Mouse (Mus musculus): ENCODE data around the gene BC030867.

The BC030867 gene

DNA sequence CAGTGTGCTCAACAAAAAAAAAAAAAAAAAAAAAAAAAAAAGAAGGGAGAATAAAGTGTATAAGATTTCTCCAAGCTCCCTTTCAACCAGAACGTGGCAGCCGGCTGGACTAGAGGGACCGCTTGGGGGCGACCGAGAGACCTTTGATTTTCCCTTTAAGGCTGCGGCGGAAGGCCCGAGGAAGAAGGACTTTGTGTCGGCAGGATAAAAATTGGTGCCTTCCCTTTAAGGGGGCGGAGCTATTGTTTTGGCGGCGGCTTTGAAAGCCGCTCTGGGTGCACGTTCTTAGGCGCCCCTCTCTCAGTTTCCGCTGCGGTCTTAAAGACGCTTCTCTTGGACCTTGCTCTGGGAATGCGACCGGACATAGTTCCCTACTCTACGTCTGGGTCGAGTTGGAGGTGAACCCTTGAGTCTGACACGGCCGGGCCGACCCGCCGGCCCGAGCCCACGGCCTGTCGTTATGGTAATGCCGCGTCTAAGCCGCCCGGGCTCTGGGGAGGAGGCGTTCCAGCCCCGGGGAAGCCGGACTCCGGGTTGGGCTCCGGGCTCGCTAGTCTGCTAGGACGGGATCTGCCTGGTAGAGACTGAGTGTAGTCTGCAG is at the start of gene BC030867:
BC030867 (plus strand) TSS at position 253 of the 601 bp plus-strand sequence.
- peak; percentile 90 for DNase-seq

DNA sequence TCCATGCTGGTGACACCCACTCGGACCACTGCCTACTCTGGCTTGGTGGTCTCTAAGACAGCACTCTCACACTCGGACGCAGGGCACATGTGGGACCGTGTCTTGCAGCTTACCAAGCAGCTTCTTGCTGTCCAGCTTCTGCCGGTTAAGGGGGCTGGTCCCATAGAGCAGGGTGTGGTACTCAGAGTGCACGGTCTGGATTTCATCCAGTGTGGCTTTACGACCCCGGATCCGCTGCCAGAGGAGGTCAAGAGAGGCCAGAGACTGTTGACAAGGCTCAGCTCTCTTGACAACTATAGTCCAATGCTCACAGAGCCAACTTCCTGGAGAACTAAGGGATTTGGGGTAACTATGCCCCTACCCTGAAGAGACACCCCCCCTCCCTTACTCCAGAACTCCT is 48.8 kb upstream of the BC030867 start:
- no peak for DNase-seq

DNA sequence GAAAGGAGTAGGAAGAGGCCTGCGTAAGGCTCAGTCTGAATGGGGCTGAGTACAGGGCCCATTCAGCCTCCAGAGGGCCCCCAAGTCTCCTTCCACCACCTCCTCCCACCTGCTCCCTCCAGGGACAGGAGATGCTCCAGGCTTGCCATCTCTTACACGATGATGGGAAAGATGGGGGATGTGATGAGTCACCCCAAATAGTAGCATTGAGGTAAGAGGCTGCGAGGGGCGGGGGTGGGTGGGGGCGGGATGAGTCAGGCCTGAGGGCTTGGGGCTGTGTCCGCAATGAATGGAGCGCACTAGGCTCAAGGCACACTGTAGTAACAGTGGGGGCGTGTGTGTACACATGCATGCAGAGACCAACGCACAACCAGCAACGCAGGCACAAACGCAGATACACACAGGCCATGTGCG is 47.3 kb upstream of the BC030867 start:
- DNase-seq, result peak; percentile 87

- peak; percentile 29 for DNase-seq
Measured at GRCm38 (mm10) chr11:102206481-102206880, 42.2 kb upstream of the BC030867 start.

DNA sequence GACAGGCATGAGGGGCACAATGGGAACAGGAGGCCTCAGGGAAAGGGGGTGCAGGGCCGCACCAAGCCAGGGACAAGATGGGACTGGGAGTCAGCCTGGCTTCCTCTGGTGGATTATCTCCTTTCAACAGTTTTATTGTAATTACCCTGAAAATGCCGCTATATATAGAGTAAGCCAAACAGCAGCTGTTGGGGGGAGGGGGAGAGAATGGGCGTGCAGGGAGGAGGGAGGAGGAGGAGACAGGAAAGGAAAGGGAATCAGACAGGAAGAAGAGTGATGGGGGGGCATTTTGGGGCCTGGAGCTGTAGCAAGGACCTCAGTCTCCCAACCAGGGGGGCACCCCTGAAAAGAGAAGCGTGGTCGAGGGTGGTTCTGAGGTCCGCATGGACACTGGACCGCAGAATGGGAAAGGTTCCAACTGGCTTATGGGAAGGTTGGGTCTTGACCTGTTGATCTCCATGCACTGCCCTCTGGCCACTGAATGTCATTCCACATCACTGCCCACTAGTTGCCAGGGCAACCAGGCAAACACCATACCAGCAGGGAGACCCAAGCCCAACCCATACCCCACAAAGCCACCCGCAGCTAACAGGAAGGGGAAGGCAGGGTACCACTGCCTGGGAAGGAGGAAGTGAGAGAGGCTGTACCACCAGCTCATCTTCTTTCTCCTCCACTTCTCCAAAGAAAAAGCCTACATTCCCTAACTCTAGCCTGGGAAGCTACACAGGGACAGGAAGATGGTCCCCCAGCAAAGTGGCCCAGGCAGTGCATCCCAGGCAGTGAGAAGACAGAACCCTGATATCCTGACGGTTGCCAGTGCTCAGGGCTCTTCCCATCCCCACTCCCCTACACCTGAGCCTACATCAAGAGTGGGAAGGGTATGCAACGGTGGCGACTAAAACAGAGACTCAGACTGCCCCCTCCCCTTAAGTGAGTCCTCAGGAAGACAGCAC is 40.6 kb upstream of the BC030867 start:
- peak; percentile 54 for DNase-seq

DNA sequence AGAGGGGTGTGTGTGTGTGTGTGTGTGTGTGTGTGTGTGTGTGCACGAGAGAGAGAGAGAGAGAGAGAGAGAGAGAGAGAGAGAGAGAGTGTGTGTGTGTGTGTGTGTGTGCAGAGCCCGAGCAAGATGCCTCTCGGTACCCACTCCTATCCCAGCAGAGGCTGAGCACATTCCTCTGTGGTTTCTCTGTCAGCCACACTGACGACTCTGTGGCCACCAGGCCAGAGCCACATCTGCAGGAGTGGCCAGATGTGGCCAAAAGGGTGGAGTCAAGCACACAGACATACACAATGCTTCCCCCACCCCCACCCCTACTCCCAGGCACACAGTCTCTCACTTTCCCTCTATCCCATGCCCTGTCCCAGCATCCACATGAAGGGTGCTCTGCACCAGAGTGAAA is 39.8 kb upstream of the BC030867 start:
- DNase-seq, result no peak

- DNase-seq, result no peak
Measured at GRCm38 (mm10) chr11:102209742-102210141, 38.9 kb upstream of the BC030867 start.

DNA sequence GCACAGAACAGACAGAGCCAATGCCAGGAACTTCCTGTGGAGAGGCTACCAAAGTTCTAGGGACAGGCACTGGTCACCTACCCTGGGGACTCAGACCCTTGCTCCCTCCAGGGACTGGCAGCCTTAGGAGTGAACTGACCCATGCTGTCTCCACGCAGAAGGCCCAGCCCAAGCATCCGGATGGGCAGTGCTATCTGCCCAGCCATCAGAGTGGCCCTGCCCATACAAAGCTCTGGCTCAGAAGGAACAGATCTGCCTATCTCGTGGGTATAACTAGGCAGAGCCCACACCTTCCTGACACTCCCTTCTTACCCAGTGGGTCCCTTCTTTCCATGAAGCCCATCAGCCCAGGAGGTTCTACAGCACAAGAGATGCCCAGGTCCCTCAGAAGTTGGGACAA is 38.5 kb upstream of the BC030867 start:
- no peak for DNase-seq

DNA sequence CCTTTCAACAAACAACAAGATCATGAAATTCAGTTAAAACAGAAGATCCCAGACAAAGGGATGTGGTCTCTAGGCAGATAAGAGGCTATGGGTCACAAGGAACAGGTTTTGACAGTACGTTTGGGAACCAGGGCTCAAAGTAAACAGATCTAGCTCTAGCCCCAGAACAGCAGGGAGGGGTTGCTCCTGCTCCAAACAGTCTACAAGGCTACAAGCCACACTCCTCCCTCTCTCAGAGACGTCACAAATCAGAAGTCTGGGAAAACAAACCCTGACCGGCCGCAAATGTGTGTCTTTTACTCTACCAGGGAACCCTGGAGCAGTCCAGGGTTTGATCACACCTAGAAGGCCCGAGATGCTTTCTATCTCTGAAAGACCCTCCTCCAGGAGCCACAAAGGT is 37.7 kb upstream of the BC030867 start:
- DNase-seq, result no peak

GRCm38 (mm10) chr11:102211936-102212341 is 36.7 kb upstream of the BC030867 start:
- no peak for DNase-seq

GRCm38 (mm10) chr11:102214430-102215156 is 34.1 kb upstream of the BC030867 start:
- no peak for DNase-seq

GRCm38 (mm10) chr11:102215511-102215910 is 33.2 kb upstream of the BC030867 start:
- DNase-seq, result peak; percentile 1

DNA sequence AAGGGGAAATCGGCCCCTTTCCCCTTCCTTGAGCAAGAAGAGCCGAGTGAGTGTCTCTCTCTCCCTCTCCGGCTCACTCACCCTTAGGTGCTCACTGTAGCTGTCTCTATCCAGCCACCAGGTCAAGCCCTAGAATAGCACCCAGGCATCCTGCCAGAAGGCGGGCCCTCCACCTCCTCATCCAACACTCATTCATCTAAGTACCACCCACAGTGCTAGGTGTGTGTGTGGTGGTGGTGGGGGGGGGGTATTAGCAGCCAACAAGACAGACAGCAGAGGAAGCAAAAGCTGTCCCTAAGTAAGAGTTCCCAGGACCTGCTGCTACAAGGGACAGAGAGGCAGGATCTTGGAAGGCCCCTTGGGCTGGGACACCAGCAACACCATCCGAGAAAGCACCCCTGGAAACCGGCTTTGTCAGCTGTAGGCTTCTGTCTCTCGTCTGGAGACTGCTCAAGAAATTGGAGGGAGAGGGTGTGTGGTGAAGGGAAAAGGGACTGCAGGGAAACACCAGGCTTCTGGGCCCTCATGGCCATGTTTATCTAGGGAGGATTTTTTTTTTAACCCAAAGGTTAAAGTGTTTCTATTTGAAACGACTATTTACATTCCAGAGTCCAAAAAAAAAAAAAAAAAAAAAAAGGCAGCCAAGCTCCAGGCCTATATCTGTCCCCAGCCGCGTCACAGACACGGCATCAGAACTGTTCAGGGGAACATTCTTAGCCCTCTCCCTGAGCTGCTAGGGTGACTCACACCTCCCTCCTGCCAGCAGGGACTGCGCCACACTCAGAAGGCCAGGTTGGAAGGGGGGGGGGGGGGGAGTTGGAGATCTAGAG is 32.4 kb upstream of the BC030867 start:
- peak; percentile 83 for DNase-seq

- DNase-seq, result no peak
Measured at GRCm38 (mm10) chr11:102216886-102217240, 31.8 kb upstream of the BC030867 start.

GRCm38 (mm10) chr11:102217396-102217795 is 31.3 kb upstream of the BC030867 start:
- DNase-seq, result peak; percentile 24

- peak; percentile 4 for DNase-seq
Measured at GRCm38 (mm10) chr11:102217876-102218430, 30.7 kb upstream of the BC030867 start.

GRCm38 (mm10) chr11:102218783-102219182 is 29.9 kb upstream of the BC030867 start:
- DNase-seq, result peak; percentile 97

DNA sequence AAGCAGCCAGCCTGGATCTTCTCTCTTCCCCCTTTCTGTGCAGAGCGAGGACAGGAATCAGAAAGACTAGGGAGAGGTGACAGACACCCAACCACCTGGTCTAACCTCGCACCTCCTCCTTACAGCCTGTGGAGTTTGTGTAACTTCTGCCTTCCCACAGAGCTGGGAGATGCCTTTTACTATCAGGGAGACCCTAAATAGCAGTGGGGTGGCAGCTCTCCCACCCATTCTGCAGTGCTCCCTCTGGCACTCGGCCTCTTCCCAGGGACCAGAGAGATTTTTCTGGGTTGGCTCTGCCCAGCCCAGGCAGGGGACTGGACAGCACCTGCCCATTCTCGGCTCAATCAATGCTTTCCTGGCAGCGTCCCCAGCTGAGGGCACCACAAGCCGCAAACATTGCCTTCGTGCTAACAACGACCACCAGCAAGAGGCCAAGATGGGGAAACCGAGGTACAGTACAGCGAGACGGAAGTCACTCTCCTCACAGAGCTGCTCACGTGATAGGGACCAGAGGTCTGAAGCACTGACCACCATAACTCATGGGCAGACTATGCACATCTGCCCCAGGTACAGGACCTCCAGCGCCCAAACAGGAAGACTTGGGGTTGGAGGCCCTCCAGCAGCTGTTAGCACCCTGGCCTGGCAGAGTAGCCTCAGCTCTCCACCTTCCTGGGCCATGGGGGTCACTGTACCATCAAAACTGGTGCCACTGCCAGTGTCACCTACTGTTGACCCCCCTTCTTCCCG is 29.3 kb upstream of the BC030867 start:
- DNase-seq, result peak; percentile 60

DNA sequence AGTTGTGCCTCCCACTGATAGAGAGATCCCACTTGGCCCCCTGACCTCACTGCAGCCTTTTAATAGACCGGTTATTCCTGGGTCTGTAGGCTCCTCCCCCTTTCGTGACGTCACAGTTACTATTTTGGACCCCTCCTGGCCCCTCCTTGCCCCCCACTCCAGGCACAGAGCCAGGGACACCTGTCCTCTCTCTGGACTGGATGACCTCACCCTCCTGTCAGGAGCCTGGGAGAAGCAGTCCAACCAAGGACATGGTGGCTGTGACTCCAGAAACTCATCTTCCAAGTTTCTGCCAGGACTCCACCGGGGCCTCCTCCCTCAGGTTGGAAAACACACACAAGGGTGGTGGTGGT is 28.7 kb upstream of the BC030867 start:
- no peak for DNase-seq

- DNase-seq, result peak; percentile 40
Measured at GRCm38 (mm10) chr11:102220451-102220850, 28.2 kb upstream of the BC030867 start.

GRCm38 (mm10) chr11:102221243-102221953 is 27.3 kb upstream of the BC030867 start:
- no peak for DNase-seq

Data from right cerebral cortex, adult 18-20 months (tissue).